Mouse (Mus musculus) spleen, postnatal 4 days (tissue): Measurements from ENCODE around the gene Ncln.
"Not testable (repeated sequence)": the region's sequence is repeated elsewhere in the genome, so short reads cannot be mapped to it uniquely, and the experiment has no call there.

Experiments used
- DNase-seq, 2 experiments: peaks; one replicate each; pipeline ENCODE4 v3.0.0; 2022; ENCODE audit warnings: low spot score in 2 of 2

The Ncln gene

DNA sequence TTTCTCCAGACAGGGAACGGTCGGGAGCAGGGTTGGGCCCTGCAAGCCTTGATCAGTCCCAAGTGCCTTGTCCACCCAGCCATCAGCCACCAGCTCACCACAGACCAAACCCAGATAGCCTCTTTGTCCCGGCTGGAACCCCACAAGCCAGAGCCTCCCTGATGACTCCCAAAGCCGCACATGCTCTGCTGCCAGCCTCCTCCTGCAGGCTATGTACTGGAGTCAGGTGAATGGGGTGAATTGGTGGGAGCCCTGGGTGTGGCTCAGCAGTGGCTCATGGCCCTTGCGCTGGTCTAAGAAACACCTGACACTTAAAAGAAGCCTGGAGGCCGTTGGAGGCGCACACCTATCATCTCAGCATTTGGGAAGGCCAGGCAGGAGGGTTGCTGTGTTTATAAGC lies 33.3 kb downstream of the Ncln start:
- DNase-seq: peak in 1 of 2 experiments; percentile 58

DNA sequence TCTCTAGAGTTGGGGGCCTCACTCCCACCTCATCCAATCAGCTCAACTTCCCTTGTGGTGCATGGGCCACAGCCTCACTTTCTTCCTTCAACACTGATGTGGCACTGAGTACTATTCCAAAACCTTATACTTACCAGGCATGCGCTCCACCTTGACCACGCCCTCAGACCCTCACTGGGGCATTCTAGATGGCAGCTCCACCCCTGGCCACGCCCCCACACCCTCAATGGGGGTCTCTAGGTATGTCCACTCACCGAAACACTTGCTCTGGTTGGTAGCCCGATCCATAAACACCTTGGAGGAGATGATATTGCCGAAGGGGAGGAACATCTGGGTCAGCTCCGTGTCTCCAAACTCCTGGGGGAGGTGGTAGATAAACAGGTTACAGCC lies 33.8 kb downstream of the Ncln start:
- DNase-seq: peak in 1 of 2 experiments; percentile 59

DNA sequence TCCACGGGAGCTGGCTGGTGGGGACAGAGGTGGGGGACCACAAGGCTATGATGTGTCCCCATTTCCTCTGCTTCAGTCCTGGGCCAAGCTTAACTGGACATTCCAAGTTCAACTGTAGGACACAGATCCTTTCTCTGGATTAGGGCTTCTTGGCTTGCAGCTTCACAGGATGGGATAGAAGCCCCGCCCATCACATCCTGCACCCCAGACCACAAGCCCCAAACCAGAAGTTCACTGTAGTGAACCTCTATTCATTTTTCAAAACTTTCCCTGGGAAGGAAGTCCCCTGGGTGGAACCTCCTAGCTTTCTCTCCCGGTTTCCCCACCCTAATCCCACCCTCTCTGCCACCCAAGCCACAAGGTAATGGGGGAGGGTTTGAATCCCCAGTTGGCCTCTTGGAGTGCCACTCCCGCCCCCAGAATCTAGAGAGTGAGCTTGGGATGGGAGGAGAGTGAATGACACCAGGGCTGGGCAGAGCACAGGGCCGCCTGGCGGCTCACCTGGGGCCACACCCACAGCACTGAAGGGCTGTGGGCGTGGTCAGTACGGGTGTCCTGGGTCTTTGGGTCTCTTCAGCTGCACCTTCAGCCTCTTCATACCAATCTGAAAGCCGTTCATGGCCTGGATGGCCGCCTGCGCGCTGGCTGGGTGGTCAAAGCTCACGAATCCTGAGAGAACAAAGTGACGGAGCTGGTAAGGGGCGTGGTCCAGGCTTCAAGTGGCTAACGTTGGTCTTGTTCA lies 34.3 kb downstream of the Ncln start:
- peak in 1 of 2 experiments; percentile 55 for DNase-seq

DNA sequence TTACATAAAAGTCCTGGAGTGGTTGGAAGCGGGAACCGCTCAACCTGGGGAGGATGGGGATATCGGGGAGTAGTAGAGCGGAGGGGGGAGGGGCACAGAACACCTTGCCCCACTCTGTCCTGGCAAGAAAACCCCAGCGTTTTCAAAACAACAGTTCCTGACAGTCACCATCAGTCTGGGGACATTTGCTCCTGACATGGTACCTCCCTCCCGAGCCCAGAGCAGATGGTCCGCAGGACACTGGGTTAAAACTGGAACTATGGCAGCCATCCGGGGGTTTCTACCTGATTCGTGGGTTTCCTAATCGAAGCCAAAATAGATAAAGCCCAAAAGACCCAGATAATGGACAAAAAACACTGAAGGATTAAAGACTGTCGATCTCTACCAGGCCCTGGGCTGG lies 35.2 kb downstream of the Ncln start:
- peak in 1 of 2 experiments; percentile 55 for DNase-seq

DNA sequence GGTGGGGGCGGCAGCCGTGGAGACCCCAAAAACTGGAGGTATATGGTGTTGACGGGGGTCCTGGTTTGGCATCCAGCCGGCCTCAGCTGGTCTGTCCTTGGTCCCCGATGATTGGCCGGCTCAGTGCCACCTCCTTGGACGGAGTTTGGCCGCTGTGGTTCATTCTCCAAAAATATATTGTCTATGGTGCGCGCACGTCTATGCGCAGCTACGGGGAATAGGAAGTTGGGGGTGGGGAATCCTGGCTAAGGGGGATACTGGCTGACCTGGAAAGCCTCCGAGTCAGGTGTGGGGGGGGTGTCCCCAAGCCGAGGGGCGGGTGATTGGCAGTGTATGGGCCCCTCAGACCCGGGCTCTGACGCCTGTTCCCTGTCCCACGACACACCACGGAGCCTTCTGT lies 35.7 kb downstream of the Ncln start:
- DNase-seq: peak in 1 of 2 experiments; percentile 55

DNA sequence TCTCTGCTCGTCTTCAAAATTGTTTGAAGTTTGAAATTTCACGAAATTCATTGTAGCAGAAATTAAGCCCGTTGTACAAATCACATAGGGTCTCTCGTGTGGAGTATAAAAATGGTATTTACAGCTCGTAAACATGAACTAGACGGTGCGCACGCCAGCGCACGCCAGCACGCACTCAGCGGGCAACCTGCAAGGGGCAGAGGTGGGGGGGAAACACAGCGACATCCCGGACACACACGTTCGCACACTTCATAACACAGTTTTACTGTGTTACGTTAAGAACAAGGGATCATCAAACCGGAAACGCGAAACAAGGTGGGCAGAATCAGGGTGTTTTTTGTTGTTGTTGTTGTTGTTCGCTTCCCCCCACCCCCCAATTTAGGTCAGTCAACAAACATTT lies 36.8 kb downstream of the Ncln start:
- no peak for DNase-seq

DNA sequence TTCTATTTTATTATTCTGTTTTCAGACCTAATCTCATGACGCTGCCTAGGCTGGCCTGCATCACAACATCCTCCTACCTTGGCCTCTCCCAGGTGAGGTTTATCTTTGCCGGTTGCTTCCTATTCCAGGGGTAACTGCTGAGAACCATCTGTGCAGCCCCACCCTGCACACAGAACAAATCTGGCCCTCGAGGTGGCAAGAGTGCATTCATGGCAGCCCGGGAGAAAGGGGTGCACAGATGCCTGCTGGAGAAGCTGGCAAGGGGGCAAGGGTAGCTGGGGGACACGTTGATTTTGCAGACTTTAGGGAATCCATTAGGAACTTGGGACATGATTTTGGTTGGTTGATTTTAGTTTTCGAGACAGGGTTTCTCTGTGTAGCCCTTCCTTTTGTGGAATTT lies 37.9 kb downstream of the Ncln start:
- DNase-seq: no peak

DNA sequence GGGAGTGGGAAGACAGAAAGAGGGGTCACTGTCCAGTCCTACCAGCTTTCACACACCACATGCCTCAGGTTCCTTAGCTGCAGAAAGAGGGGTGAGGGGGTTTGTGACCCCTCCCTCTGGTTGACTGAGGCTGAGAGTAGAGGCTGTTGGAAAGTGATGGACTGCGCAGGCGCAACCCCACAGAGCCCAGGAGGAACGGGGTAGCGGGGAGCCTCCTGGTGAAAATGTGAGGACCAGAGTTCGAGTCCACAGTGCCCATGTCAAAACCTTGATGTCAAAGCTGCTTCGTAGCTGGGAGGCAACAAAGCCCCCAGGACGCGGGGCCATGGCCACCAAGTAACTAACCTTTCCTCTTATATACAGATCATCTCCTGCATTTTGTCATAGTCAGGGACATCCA lies 38.6 kb downstream of the Ncln start:
- peak in 1 of 2 experiments; percentile 59 for DNase-seq

DNA sequence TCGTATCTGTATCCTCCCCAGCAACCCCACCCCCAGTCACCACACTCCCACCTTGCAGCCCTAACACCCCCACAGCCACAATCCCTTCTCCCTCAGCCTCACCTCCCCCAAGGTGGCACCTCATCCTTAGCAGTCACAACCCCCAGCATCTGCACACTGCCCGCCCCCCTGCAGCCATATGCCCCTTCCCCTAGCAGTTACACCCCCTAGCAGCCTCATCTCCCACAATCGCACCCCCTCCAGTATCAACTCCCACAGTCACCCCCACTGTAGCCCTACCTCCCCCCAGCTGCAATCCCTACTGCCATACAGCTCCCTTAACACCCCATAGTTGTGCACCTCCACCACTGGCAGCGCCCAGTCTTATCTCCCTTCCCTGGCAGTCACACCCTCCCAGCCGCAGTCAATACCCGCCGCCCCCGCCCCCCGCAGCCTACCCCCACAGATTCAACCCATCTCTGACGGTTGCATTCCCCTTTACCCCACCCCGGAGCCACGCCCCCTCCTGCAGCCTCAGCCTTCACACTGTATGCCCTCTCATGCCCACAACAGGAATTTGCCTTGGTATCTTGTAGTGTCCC lies 39.1 kb downstream of the Ncln start:
- DNase-seq: peak in 1 of 2 experiments; percentile 56

DNA sequence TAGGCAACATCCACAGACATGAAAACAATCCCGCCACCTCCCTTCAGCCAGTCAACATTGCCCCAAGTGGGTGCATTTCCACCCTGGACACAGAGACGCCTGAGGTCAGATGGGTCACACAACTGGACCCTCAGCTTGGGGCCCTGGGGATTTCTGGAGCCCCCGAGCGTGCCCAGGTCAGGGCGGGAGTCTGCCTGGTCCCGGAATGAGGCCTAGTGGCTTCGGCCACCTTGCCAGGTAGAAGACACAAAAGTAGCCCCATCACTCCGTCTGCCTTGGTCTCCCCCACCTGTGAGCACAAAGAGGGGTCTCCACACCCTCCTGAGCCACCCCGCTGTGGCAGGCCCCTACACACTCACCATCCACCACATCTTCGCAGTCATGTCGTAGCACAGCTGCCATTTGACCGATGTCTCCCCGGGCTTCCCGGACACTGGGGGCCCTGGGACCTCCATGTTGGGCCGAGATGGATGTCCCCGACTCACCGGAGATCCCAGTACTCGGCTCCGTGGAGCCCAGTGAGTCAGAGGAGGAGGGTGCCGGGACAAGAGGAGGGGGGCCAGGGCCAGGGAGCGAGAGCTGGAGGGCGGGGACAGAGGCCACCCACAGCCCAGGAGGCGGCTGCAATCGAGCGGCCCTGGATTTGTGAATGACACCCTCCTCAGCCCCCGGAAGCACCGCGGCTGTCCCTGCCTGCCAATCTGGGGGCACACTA lies 40.9 kb downstream of the Ncln start, which contains the start of gene Nfic:
Gene Nfic (minus strand): TSS at position 455 of the 715 bp plus-strand sequence.
- peak in 1 of 2 experiments; percentile 60 for DNase-seq

DNA sequence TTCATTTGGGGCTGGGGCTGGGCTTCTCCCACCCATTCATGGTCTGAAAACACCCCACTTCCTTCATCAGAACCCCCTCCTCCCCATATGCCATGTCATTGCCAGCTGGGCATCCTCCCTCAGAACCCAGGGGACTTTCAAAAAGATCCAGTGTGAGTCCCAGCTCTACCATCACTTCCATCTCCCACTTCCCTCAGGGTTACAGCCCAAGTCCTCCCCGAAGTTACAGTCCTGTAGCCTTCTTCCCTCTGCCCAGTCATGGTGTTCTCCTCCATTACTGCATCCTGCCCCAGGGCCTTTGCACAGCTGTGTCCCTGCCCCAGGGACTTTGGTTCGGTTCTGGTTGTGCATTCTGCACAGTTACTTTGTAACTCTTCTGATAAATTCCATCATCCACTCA lies 42.1 kb downstream of the Ncln start:
- no peak for DNase-seq

DNA sequence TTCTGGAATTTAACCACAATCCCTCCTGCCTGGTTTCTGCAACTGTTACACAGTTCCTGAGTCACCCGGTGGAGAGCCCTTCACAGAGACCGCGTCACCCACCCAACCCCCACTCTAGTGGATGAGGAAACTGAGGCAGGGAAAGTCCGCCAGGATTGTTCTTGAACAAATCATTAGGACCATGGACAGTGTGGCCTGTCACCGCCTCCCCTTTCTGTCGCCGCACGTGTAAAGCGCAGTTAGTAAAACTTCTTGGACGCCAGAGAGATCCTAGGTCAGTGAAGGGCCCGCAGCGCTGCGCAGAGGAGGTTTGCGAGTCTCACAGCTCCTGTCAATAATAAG lies 43.3 kb downstream of the Ncln start:
- peak in 1 of 2 experiments; percentile 53 for DNase-seq

DNA sequence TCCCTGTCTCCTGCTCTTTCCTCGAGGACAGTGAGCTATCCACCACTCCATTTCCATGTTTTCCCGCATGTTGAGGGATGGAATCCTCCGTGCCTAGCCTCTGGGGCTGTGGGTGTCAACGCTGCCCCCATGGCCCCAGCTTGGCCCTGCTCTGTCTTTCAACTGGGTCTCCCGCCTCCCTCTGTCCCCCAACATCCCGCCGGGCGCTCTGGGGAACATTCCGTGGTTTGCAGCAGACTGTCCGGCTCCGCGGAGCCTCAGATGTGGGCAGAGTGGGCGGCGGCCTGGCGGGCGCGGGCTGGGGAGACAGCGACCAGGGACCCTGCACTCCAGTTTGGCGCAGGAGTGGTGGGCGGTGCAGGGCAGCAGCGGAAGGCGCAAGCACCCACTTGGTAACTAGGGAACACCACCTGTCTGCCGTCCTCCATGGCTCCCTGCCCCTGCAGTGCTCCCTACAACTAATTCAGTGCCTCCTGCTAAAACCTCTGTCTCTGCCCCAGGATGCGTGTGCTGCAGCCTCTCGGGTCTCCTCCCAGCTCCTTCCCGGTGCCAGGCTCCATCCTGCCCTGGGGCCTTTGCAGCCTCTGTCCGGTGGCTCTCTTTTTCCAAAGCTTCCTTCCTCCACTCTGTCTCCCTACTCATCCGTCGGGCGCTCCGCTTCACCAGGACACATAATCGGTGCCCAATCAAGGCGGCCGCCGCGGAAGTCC lies 43.8 kb downstream of the Ncln start:
- peak in 1 of 2 experiments; percentile 63 for DNase-seq

DNA sequence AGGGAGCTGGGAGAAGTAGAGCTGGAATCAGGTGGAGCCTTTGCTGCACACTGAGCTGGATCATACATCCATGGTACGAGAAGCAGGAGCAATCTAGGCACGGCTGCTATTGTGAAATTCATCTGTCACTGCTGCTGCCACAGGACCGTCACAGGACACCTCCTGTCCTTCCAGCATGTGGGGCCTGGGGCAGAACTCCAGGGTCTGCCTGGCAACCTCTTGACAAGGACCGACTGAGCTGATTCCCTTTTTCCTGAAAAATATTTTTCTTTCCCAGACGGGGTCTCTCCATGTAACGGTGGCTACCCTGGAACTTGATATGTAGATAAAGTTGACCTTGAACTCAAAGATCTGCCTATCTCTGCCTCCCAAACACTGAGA lies 44.8 kb downstream of the Ncln start:
- DNase-seq: no peak

DNA sequence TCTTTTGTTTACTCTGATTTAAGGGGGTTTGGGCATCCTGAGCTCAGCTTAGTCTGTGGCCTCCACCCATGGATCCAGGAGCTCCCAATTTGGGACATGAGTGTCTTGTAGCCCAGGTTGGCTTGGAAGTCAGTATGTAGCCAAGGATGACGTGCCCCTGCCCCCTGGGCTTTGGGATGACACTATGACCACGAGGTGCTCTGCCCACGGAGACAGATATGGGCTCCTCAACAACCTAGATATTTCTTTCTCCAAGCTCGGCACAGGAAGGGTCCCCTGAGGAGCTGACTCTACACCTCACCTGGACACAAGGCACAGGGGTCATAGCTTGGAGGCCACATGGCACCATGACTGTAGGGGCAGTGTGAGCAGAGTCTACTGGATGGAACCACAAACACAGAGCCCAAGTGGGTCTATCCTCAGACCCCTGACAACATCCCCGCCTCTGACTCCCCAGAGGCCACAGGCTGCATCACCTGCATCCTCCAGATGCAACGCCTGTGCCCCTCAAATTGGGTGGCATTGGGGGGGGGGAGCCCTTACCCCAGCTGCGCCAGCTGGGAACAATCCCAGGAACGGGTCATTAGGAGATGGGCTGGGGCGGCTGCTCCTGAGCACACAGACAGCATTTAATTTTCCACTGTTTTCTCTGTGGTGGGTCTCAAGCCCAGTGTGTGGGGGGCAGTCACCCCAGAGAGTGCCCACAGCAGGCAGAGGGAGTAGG lies 45.4 kb downstream of the Ncln start:
- DNase-seq: peak in 1 of 2 experiments; percentile 56

DNA sequence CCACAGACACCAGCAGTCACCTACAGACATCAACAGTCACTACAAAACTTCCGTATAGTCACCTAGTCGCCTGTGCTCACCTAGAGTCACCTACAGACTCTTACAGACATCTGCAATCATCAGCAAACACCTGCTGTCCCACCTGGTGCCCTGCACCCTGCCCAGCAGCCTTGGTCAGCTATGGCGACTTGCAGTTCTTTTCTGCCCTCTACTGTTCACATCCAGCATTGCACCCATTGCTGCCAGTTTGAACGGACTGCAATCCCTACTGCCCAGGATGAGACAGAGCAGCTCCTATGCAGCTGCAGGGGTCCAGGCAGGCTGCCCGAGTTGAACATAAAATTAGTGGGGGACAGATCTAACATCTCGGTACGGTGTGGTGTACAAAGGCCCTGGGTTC lies 46.1 kb downstream of the Ncln start:
- DNase-seq: peak; percentile 82 to 93

DNA sequence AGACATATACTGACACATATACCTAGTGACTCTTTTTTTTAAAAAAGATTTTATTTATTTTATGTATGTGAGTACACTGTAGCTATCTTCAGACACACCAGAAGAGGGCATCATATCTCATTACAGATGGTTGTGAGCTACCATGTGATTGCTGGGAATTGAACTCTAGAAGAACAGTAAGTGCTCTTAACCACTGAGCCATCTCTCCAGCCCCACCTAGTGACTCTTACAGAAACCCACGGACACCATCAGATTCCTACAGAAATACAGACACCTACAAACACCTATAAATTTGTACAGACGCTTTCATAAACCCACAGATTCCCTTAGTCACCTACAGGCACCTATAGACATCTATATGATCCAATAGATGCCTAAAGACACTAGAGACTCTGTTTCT lies 50.7 kb downstream of the Ncln start:
- not testable (repeated sequence) for DNase-seq

DNA sequence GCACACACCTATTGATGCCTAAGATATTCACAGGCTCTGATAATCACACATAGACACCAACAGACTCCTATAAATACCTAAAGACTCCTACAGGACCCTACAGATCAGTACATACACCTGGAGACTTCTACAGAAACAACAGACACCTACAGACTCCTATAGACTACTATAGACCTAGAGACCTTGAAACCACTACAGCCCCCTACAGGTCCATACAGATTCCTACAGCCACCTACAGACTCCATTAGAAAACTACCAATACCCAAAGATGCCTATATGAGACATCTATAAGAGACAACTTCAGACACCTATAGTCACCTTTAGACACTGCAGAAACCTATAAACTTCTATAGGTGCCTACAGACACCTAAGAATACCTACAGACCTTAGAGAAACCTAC lies 55.2 kb downstream of the Ncln start:
- no peak for DNase-seq
